ENCODE assay signal across 9 mouse cellular contexts in the genomic region with DNA sequence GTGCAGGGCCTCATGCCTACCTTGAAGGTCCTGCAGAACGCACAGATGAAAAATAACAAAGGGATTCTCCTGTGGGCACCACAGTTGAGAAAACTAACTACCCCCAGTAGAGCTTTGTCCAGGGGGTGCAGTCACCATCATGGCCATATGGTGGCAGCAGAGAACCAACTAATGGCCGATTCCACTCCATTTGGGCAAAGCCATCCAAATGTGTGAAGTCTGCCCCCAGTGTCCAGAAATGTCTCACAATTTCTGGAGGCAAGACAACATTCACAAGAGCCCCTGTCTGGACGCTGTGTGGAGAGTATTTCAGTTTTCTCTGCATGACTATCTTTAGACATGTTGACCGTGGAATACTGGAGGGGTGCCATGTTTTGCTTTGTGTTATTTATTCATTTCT. TPM values are rescaled to one million over a fixed set of nuclear protein-coding genes. Genes with fewer than 3 reads are reported as not detected.
DNase-seq lines count a peak whose midpoint lies in the region; ATAC-seq and TF ChIP-seq lines count a peak whose summit lies in the region.
"Had no signal": no experiment of that assay in that cellular context is flagged by ENCODE, and none has a peak within 500 bp of the region (broad histone marks: within the 10 kb centered on the region; RNA-seq: fewer than 3 reads in every experiment).

No protein-coding gene starts in this region.

- no peak overlapping the region for H3K4me3 ChIP-seq in bone marrow macrophage, adult 2 months (ENCODE audit: insufficient read depth, low read length)
- H3K4me3 ChIP-seq in heart, embryonic 12.5 days, result no peak overlapping the region
- H3K4me3 ChIP-seq in liver, embryonic 15.5 days (replicated peaks), result no peak overlapping the region
- no peak overlapping the region for H3K4me3 ChIP-seq in neural tube, embryonic 13.5 days

- H3K27ac ChIP-seq in bone marrow macrophage, adult 2 months (ENCODE audit: insufficient read depth, low read depth, low read length), result no peak overlapping the region
- no peak overlapping the region for H3K27ac ChIP-seq in heart, embryonic 12.5 days (ENCODE audit: poor library complexity, severe bottlenecking)
- no peak overlapping the region for H3K27ac ChIP-seq in liver, embryonic 15.5 days (replicated peaks)
- no peak overlapping the region for H3K27ac ChIP-seq in neural tube, embryonic 13.5 days (replicated peaks)

- TF ChIP-seq POLR2A in bone marrow macrophage, adult 2 months (IDR thresholded peaks at IDR 0.05; ENCODE audit: borderline replicate concordance, low read depth, low read length), result no peak

- H3K9ac ChIP-seq in heart, embryonic 12.5 days, result no peak overlapping the region
- H3K9ac ChIP-seq in liver, embryonic 15.5 days, result no peak overlapping the region
- no peak overlapping the region for H3K9ac ChIP-seq in neural tube, embryonic 13.5 days

- H3K36me3 ChIP-seq in heart, embryonic 12.5 days, result peaks cover 16% of the 10 kb centered on the region; the same call in 1 of the 2 replicates
- 0 out of 2 replicates have a peak, but pooled peaks cover 8% of the 10 kb centered on the region for H3K36me3 ChIP-seq in liver, embryonic 15.5 days (replicated peaks)
- H3K36me3 ChIP-seq in neural tube, embryonic 13.5 days, result peaks cover 21% of the 10 kb centered on the region

- peak; percentile 79 to 91 for DNase-seq in CD8-positive naive resting alpha-beta T cell, adult 2 months (ENCODE audit: low read depth in 2 of 2, low spot score in 2 of 2)
- DNase-seq in kidney, postnatal 36 days, result peak; percentile 82 to 92
- peak; percentile 63 for DNase-seq in telencephalon, adult 2 months (ENCODE audit: low read depth, low spot score)

- no peak overlapping the region for H3K4me2 ChIP-seq in heart, embryonic 12.5 days
- no peak overlapping the region for H3K4me2 ChIP-seq in liver, embryonic 15.5 days
- no peak overlapping the region for H3K4me2 ChIP-seq in neural tube, embryonic 13.5 days

- peaks cover 9% of the 10 kb centered on the region for H3K4me1 ChIP-seq in bone marrow macrophage, adult 2 months (ENCODE audit: control insufficient read depth, insufficient read depth, low read length)
- H3K4me1 ChIP-seq in heart, embryonic 12.5 days (replicated peaks), result peaks cover 47% of the 10 kb centered on the region
- H3K4me1 ChIP-seq in liver, embryonic 15.5 days (replicated peaks), result peaks cover 52% of the 10 kb centered on the region
- peaks cover 46% of the 10 kb centered on the region for H3K4me1 ChIP-seq in neural tube, embryonic 13.5 days (replicated peaks)

- 5% methylated on average over 4 of the region's 4 CpGs for WGBS in heart, embryonic 12.5 days
- WGBS in liver, embryonic 15.5 days (ENCODE audit: insufficient replicate concordance), result 4% methylated on average over 4 of the region's 4 CpGs
- WGBS in neural tube, embryonic 13.5 days, result 8% methylated on average over 4 of the region's 4 CpGs

- peak; percentile 96 for TF ChIP-seq CTCF in bone marrow macrophage, adult 2 months (IDR thresholded peaks at IDR 0.05; ENCODE audit: low read depth, low read length)

- peak; percentile 89 for ATAC-seq in erythroid progenitor cell, adult 5-6 weeks (replicated peaks; ENCODE audit: low FRiP score, poor library complexity, severe bottlenecking)
- peak; percentile 22; the same call in 1 of the 2 replicates for ATAC-seq in heart, embryonic 12.5 days (ENCODE audit: insufficient number of reproducible peaks, low FRiP score)
- ATAC-seq in liver, embryonic 15.5 days (ENCODE audit: insufficient read depth), result 0 out of 2 replicates have a peak, but pooled peaks have one; percentile 43
- peak; percentile 6; the same call in 1 of the 2 replicates for ATAC-seq in neural tube, embryonic 13.5 days (ENCODE audit: low read depth)

- peaks cover 36% of the 10 kb centered on the region for H3K27me3 ChIP-seq in heart, embryonic 12.5 days (replicated peaks)
- peaks cover 39% of the 10 kb centered on the region for H3K27me3 ChIP-seq in liver, embryonic 15.5 days
- H3K27me3 ChIP-seq in neural tube, embryonic 13.5 days, result peaks cover 27% of the 10 kb centered on the region

- H3K9me3 ChIP-seq in heart, embryonic 12.5 days (replicated peaks), result no peaks in the 10 kb centered on the region
- no peaks in the 10 kb centered on the region for H3K9me3 ChIP-seq in liver, embryonic 15.5 days (replicated peaks)
- no peaks in the 10 kb centered on the region for H3K9me3 ChIP-seq in neural tube, embryonic 13.5 days

RNA-seq across cellular contexts. Expression of a gene that starts 1.9 kb away (rescaled TPM):
- polyA plus RNA-seq in bone marrow macrophage, adult 2 months (2012; ENCODE audit: insufficient read depth, insufficient read length, missing spikeins), result not detected in 2 replicates
- not detected in 2 replicates for total RNA-seq in erythroid progenitor cell, adult 5-6 weeks (2015; ENCODE audit: low replicate concordance)
- not detected in 2 replicates for total RNA-seq in erythroid progenitor cell, adult 5-6 weeks (2017; ENCODE audit: low replicate concordance)
- polyA plus RNA-seq in heart, embryonic 12.5 days (2016; fragmentation: Nextera tagmentation; extraction: Ambion mirVana), result 4.5 and 5.2 TPM in 2 replicates
- 0.85 and 1.4 TPM in 2 replicates for polyA plus RNA-seq in liver, embryonic 15.5 days (2015; fragmentation: Nextera tagmentation; extraction: Ambion mirVana)
- 2.9 and 3.4 TPM in 2 replicates for polyA plus RNA-seq in neural tube, embryonic 13.5 days (2015; fragmentation: Nextera tagmentation; extraction: Ambion mirVana)

RNA-seq across cellular contexts. Expression of a gene that starts 16.8 kb away (rescaled TPM):
- 11.4 and 15.3 TPM in 2 replicates for polyA plus RNA-seq in bone marrow macrophage, adult 2 months (2012; ENCODE audit: insufficient read depth, insufficient read length, missing spikeins)
- not detected in 2 replicates for total RNA-seq in erythroid progenitor cell, adult 5-6 weeks (2015; ENCODE audit: low replicate concordance)
- total RNA-seq in erythroid progenitor cell, adult 5-6 weeks (2017; ENCODE audit: low replicate concordance), result 0.64 and 3.3 TPM in 2 replicates
- 9.3 and 9.9 TPM in 2 replicates for polyA plus RNA-seq in heart, embryonic 12.5 days (2016; fragmentation: Nextera tagmentation; extraction: Ambion mirVana)
- polyA plus RNA-seq in liver, embryonic 15.5 days (2015; fragmentation: Nextera tagmentation; extraction: Ambion mirVana), result 3.9 and 5.0 TPM in 2 replicates
- 25.6 and 26.6 TPM in 2 replicates for polyA plus RNA-seq in neural tube, embryonic 13.5 days (2015; fragmentation: Nextera tagmentation; extraction: Ambion mirVana)

RNA-seq across cellular contexts. Expression of a gene that starts 23.5 kb away (rescaled TPM):
- not detected in 2 replicates for polyA plus RNA-seq in bone marrow macrophage, adult 2 months (2012; ENCODE audit: insufficient read depth, insufficient read length, missing spikeins)
- total RNA-seq in erythroid progenitor cell, adult 5-6 weeks (2015; ENCODE audit: low replicate concordance), result not detected in 2 replicates
- total RNA-seq in erythroid progenitor cell, adult 5-6 weeks (2017; ENCODE audit: low replicate concordance), result not detected in 2 replicates
- not detected in 2 replicates for polyA plus RNA-seq in heart, embryonic 12.5 days (2016; fragmentation: Nextera tagmentation; extraction: Ambion mirVana)
- not detected in 2 replicates for polyA plus RNA-seq in liver, embryonic 15.5 days (2015; fragmentation: Nextera tagmentation; extraction: Ambion mirVana)
- not detected in 2 replicates for polyA plus RNA-seq in neural tube, embryonic 13.5 days (2015; fragmentation: Nextera tagmentation; extraction: Ambion mirVana)
- polyA plus RNA-seq: large intestine, adult 2 months had no signal

RNA-seq across cellular contexts. Expression of a gene that starts 30.7 kb away (rescaled TPM):
- not detected in 2 replicates for polyA plus RNA-seq in bone marrow macrophage, adult 2 months (2012; ENCODE audit: insufficient read depth, insufficient read length, missing spikeins)
- not detected in 2 replicates for total RNA-seq in erythroid progenitor cell, adult 5-6 weeks (2015; ENCODE audit: low replicate concordance)
- total RNA-seq in erythroid progenitor cell, adult 5-6 weeks (2017; ENCODE audit: low replicate concordance), result 0.13 TPM in 1 of 2 replicates, not detected in the other
- 0.39 and 0.56 TPM in 2 replicates for polyA plus RNA-seq in heart, embryonic 12.5 days (2016; fragmentation: Nextera tagmentation; extraction: Ambion mirVana)
- 0.08 and 0.09 TPM in 2 replicates for polyA plus RNA-seq in liver, embryonic 15.5 days (2015; fragmentation: Nextera tagmentation; extraction: Ambion mirVana)
- 11.4 and 12.8 TPM in 2 replicates for polyA plus RNA-seq in neural tube, embryonic 13.5 days (2015; fragmentation: Nextera tagmentation; extraction: Ambion mirVana)

RNA-seq across cellular contexts. Expression of a gene that starts 31.7 kb away (rescaled TPM):
- 73.5 and 87.0 TPM in 2 replicates for polyA plus RNA-seq in bone marrow macrophage, adult 2 months (2012; ENCODE audit: insufficient read depth, insufficient read length, missing spikeins)
- 176 and 204 TPM in 2 replicates for total RNA-seq in erythroid progenitor cell, adult 5-6 weeks (2015; ENCODE audit: low replicate concordance)
- 216 and 260 TPM in 2 replicates for total RNA-seq in erythroid progenitor cell, adult 5-6 weeks (2017; ENCODE audit: low replicate concordance)
- 56.4 and 61.8 TPM in 2 replicates for polyA plus RNA-seq in heart, embryonic 12.5 days (2016; fragmentation: Nextera tagmentation; extraction: Ambion mirVana)
- polyA plus RNA-seq in liver, embryonic 15.5 days (2015; fragmentation: Nextera tagmentation; extraction: Ambion mirVana), result 26.1 and 27.7 TPM in 2 replicates
- 103 and 114 TPM in 2 replicates for polyA plus RNA-seq in neural tube, embryonic 13.5 days (2015; fragmentation: Nextera tagmentation; extraction: Ambion mirVana)

Comparison
In these comparisons a context has a peak if more than half of its experiments do, and no peak if none do; other contexts are left out.
1. ATAC-seq: peak in every context shown above with its lines; median percentile 89 in erythroid progenitor cell, adult 5-6 weeks; 43 in liver, embryonic 15.5 days; 22 in heart, embryonic 12.5 days; 6 in neural tube, embryonic 13.5 days.